Mouse (Mus musculus): Measurements from ENCODE around the gene Hoxb6.

DNA sequence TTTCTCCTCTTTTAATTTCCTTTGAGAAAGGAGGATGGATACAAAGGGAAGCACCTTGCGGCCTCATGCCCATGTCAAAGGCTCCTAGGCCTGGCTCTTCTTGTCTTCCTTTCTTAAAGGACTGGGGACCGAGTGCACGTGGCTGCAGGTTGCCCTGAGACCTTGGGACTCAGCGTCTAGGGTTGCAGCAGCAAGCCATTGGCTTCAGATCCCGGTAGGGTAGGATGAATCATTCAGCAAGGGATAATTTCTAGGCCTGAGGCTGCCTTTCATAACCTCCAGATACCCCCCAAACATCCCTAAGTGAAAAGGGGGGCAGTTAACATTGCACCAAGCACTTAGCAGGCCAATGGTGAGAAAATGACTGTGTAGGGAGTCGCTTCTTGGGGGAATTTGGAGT is 18.8 kb downstream of the Hoxb6 start:
- TF ChIP-seq ZMIZ1 (IDR thresholded peaks at IDR 0.05; ENCODE audit: low read depth, low read length): no peak
- no peak for TF ChIP-seq CTCF (conservative IDR thresholded peaks at IDR 0.05 in 1 of 2, IDR thresholded peaks at IDR 0.05 in 1 of 2; ENCODE audit: low read depth in 2 of 2, low read length in 2 of 2)
- no peak for TF ChIP-seq ZNF384 (IDR thresholded peaks at IDR 0.05; ENCODE audit: low read depth, low read length)
- no peak for TF ChIP-seq UBTF (IDR thresholded peaks at IDR 0.05; ENCODE audit: low read depth, low read length)
- TF ChIP-seq NRF1 (IDR thresholded peaks at IDR 0.05; ENCODE audit: low read depth, low read length): no peak
- no peak for TF ChIP-seq USF1 (IDR thresholded peaks at IDR 0.05; ENCODE audit: low read depth, low read length)
- no peak for TF ChIP-seq EP300 (IDR thresholded peaks at IDR 0.05; ENCODE audit: low read length)
- TF ChIP-seq KAT2A (IDR thresholded peaks at IDR 0.05; ENCODE audit: insufficient replicate concordance, low read length): no peak
- no peak; the same call in 1 of the 2 replicates for TF ChIP-seq MXI1 (IDR thresholded peaks at IDR 0.05; ENCODE audit: low read depth, low read length)
